Mouse (Mus musculus): Measurements from ENCODE around the gene 4930415O20Rik. TPM values are rescaled to one million over a fixed set of nuclear protein-coding genes. Genes with fewer than 3 reads are reported as not detected.

The 4930415O20Rik gene
- polyA plus RNA-seq, 1 experiment from 2014 or later, result not detected

- no peak overlapping the region for H3K27ac ChIP-seq (ENCODE audit: low read length)
These were observed 44.9 kb downstream of the 4930415O20Rik start for GRCm38 (mm10) chr15:98615751-98616150.

DNA sequence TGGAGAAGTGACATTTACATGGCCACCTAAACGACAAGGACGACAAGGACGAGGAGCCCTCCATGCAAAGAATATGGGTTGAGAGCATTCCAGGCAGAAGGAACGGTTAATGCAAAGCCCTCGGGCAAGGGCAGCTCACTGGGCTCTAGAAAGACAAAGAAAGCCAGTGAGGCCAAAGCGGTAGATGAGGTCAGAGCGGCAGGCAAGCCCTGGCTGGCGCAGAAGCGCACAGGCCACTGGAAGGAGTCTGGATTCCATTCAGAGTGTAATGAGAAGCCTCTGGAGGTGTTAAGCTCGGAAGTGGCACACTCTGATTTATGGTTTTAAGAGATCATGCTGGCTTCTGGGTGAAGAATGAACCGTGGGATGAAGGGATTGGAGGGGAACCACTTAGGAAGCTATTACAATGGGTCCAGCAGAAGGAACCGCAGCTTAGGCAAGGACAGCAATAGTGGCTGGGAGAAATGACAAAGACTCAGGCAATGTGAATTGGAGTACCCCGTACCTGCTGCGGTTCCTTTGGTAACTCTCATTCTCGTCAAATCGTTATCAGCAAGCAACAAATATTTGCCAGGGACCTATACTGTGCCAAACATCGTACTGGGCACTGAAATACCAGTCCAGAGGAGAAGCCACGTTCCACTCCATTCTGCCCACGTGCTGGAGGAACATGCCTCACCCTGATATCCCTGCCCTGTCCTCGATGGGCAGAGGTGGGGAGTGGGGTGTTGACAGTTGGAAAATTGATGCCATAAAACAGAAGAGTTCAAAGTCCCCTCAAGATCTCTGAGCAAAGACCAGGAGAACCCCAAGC is 45.8 kb downstream of the 4930415O20Rik start:
- WGBS, result 34% methylated on average over 20 of the region's 20 CpGs
- H3K9ac ChIP-seq (ENCODE audit: low read length), result 0 out of 2 replicates have a peak overlapping the region, but pooled peaks have one; percentile 36
- no peaks in the 10 kb centered on the region for H3K9me3 ChIP-seq (ENCODE audit: control insufficient read depth, low read length)
- peak overlapping the region; percentile 42; the same call in 1 of the 2 replicates for H3K4me2 ChIP-seq (ENCODE audit: low read depth, low read length)
- peak; percentile 65 for ATAC-seq (ENCODE audit: low read depth)
- no peaks in the 10 kb centered on the region for H3K27me3 ChIP-seq (ENCODE audit: control insufficient read depth, insufficient read depth, low read depth, low read length)
- H3K27ac ChIP-seq (ENCODE audit: low read length), result no peak overlapping the region
- H3K36me3 ChIP-seq (ENCODE audit: control insufficient read depth, insufficient read depth, low read length), result no peaks in the 10 kb centered on the region
- peaks cover 4% of the 10 kb centered on the region; the same call in 1 of the 2 replicates for H3K4me1 ChIP-seq (replicated peaks; ENCODE audit: control insufficient read depth, insufficient read depth, low read length)
- peak overlapping the region; percentile 9; the same call in 1 of the 2 replicates for H3K4me3 ChIP-seq (ENCODE audit: low read length)

More at GRCm38 (mm10) chr15:98615751-98616150, 44.9 kb downstream of the 4930415O20Rik start:
- Histone ChIP-seq H3K9ac (ENCODE audit: low read length) (no peak overlapping the region), H3K4me1 (replicated peaks; ENCODE audit: control insufficient read depth, insufficient read depth, low read length) (peaks cover 4% of the 10 kb centered on the region; the same call in 1 of the 2 replicates), H3K4me2 (ENCODE audit: low read depth, low read length) (no peak overlapping the region), H3K9me3 (ENCODE audit: control insufficient read depth, low read length) (no peaks in the 10 kb centered on the region), H3K27me3 (ENCODE audit: control insufficient read depth, insufficient read depth, low read depth, low read length) (no peaks in the 10 kb centered on the region), H3K4me3 (ENCODE audit: low read length) (no peak overlapping the region), H3K36me3 (ENCODE audit: control insufficient read depth, insufficient read depth, low read length) (no peaks in the 10 kb centered on the region)
- WGBS, result 72% methylated on average over 6 of the region's 6 CpGs
- no peak for ATAC-seq (ENCODE audit: low read depth)

DNA sequence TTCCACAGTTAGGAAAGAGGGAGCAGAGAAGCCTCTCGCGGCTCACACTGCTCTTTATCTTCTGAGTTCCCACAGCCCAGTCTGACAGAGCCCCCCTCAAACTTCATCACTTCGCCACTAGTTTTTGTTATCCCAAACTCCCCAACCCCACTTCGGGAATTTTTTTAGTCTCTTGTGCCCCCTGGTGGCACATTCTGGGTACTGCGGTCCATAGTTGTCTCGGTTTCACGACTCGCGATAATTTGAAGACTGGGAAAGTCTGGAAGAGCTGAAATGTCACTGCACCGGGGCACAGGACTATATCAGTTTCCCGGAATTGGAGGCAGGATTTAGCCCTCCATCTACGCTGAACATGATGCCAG is 46.4 kb downstream of the 4930415O20Rik start:
- Histone ChIP-seq H3K27ac (ENCODE audit: low read length) (no peak overlapping the region), H3K9me3 (ENCODE audit: control insufficient read depth, low read length) (no peaks in the 10 kb centered on the region), H3K27me3 (ENCODE audit: control insufficient read depth, insufficient read depth, low read depth, low read length) (0 out of 2 replicates have a peak, but pooled peaks cover under 1% of the 10 kb centered on the region), H3K36me3 (ENCODE audit: control insufficient read depth, insufficient read depth, low read length) (no peaks in the 10 kb centered on the region), H3K4me3 (ENCODE audit: low read length) (peak overlapping the region; percentile 9; the same call in 1 of the 2 replicates), H3K9ac (ENCODE audit: low read length) (peak overlapping the region; percentile 53), H3K4me2 (ENCODE audit: low read depth, low read length) (peak overlapping the region; percentile 42; the same call in 1 of the 2 replicates), H3K4me1 (replicated peaks; ENCODE audit: control insufficient read depth, insufficient read depth, low read length) (peaks cover 4% of the 10 kb centered on the region; the same call in 1 of the 2 replicates)
- ATAC-seq (ENCODE audit: low read depth), result peak; percentile 59
- under 1% methylated on average over 12 of the region's 12 CpGs for WGBS

GRCm38 (mm10) chr15:98622199-98622598 is 51.4 kb downstream of the 4930415O20Rik start:
- Histone ChIP-seq H3K9me3 (ENCODE audit: control insufficient read depth, low read length) (no peaks in the 10 kb centered on the region), H3K4me3 (ENCODE audit: low read length) (no peak overlapping the region), H3K9ac (ENCODE audit: low read length) (no peak overlapping the region), H3K27ac (ENCODE audit: low read length) (no peak overlapping the region), H3K36me3 (ENCODE audit: control insufficient read depth, insufficient read depth, low read length) (no peaks in the 10 kb centered on the region), H3K4me1 (replicated peaks; ENCODE audit: control insufficient read depth, insufficient read depth, low read length) (no peaks in the 10 kb centered on the region), H3K27me3 (ENCODE audit: control insufficient read depth, insufficient read depth, low read depth, low read length) (0 out of 2 replicates have a peak, but pooled peaks cover 2% of the 10 kb centered on the region), H3K4me2 (ENCODE audit: low read depth, low read length) (no peak overlapping the region)
- no peak for ATAC-seq (ENCODE audit: low read depth)
- WGBS, result 7% methylated on average over 7 of the region's 7 CpGs

GRCm38 (mm10) chr15:98622721-98623120 is 51.9 kb downstream of the 4930415O20Rik start:
- WGBS, result 23% methylated on average over 6 of the region's 6 CpGs
- Histone ChIP-seq H3K4me3 (ENCODE audit: low read length) (no peak overlapping the region), H3K4me1 (replicated peaks; ENCODE audit: control insufficient read depth, insufficient read depth, low read length) (no peaks in the 10 kb centered on the region), H3K36me3 (ENCODE audit: control insufficient read depth, insufficient read depth, low read length) (no peaks in the 10 kb centered on the region), H3K27me3 (ENCODE audit: control insufficient read depth, insufficient read depth, low read depth, low read length) (0 out of 2 replicates have a peak, but pooled peaks cover 2% of the 10 kb centered on the region), H3K9ac (ENCODE audit: low read length) (no peak overlapping the region), H3K27ac (ENCODE audit: low read length) (no peak overlapping the region), H3K9me3 (ENCODE audit: control insufficient read depth, low read length) (no peaks in the 10 kb centered on the region), H3K4me2 (ENCODE audit: low read depth, low read length) (no peak overlapping the region)
- ATAC-seq (ENCODE audit: low read depth), result no peak

GRCm38 (mm10) chr15:98623361-98623821 is 52.6 kb downstream of the 4930415O20Rik start:
- H3K9me3 ChIP-seq (ENCODE audit: control insufficient read depth, low read length), result no peaks in the 10 kb centered on the region
- no peak overlapping the region for H3K27ac ChIP-seq (ENCODE audit: low read length)
- ATAC-seq (ENCODE audit: low read depth), result no peak
- no peak overlapping the region for H3K9ac ChIP-seq (ENCODE audit: low read length)
- no peak overlapping the region for H3K4me2 ChIP-seq (ENCODE audit: low read depth, low read length)
- 0 out of 2 replicates have a peak, but pooled peaks cover 2% of the 10 kb centered on the region for H3K27me3 ChIP-seq (ENCODE audit: control insufficient read depth, insufficient read depth, low read depth, low read length)
- no peaks in the 10 kb centered on the region; the same call in 1 of the 2 replicates for H3K4me1 ChIP-seq (replicated peaks; ENCODE audit: control insufficient read depth, insufficient read depth, low read length)
- no peak overlapping the region for H3K4me3 ChIP-seq (ENCODE audit: low read length)
- 55% methylated on average over 5 of the region's 5 CpGs for WGBS
- H3K36me3 ChIP-seq (ENCODE audit: control insufficient read depth, insufficient read depth, low read length), result no peaks in the 10 kb centered on the region

- Histone ChIP-seq H3K36me3 (ENCODE audit: control insufficient read depth, insufficient read depth, low read length) (no peaks in the 10 kb centered on the region), H3K9me3 (ENCODE audit: control insufficient read depth, low read length) (no peaks in the 10 kb centered on the region), H3K9ac (ENCODE audit: low read length) (no peak overlapping the region), H3K4me2 (ENCODE audit: low read depth, low read length) (no peak overlapping the region), H3K27ac (ENCODE audit: low read length) (no peak overlapping the region), H3K27me3 (ENCODE audit: control insufficient read depth, insufficient read depth, low read depth, low read length) (peaks cover 5% of the 10 kb centered on the region; the same call in 1 of the 2 replicates), H3K4me1 (replicated peaks; ENCODE audit: control insufficient read depth, insufficient read depth, low read length) (peaks cover 8% of the 10 kb centered on the region), H3K4me3 (ENCODE audit: low read length) (no peak overlapping the region)
- no peak for ATAC-seq (ENCODE audit: low read depth)
- 36% methylated on average over 8 of the region's 8 CpGs for WGBS
These were observed 55.3 kb downstream of the 4930415O20Rik start for GRCm38 (mm10) chr15:98626078-98626477.

DNA sequence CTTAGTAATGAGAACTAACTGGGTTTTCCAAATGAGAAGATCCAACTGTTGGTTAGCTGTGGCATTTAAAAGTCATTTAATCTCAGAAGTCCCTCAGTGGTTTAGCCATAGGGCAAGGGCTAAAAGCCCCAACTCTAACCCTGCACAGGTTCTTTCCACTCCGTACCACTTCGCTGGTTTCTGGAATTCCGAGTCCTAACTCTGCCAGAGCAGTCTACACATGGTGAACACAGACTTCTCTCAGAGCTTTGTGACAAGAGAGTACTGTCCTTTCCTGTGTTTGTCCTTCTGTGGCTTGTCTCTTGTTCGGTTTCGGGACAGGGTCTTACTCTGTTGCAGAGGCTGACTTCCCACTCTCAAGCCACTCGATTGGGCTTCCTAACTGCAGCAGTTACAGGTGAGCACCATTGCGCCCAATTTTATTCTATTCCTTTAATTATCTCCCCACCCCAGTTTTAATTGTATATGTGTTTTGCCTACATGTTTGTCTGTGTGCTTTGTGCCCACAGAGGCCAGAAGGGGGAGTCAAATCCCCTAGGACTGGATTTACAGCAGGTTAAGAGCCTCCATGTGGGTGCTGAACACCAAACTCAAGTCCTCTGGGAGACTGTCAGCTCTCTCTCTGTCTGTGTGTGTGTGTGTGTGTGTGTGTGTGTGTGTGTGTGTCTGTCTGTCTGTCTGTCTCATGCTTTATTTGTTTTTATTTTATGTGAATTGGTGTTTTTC is 55.8 kb downstream of the 4930415O20Rik start:
- H3K27ac ChIP-seq (ENCODE audit: low read length), result no peak overlapping the region

More for the DNA sequence above, 55.8 kb downstream of the 4930415O20Rik start:
- Histone ChIP-seq H3K4me3 (ENCODE audit: low read length) (no peak overlapping the region), H3K36me3 (ENCODE audit: control insufficient read depth, insufficient read depth, low read length) (no peaks in the 10 kb centered on the region), H3K4me2 (ENCODE audit: low read depth, low read length) (no peak overlapping the region), H3K9ac (ENCODE audit: low read length) (no peak overlapping the region), H3K4me1 (replicated peaks; ENCODE audit: control insufficient read depth, insufficient read depth, low read length) (peaks cover 12% of the 10 kb centered on the region), H3K27me3 (ENCODE audit: control insufficient read depth, insufficient read depth, low read depth, low read length) (peaks cover 7% of the 10 kb centered on the region; the same call in 1 of the 2 replicates), H3K9me3 (ENCODE audit: control insufficient read depth, low read length) (no peaks in the 10 kb centered on the region)
- WGBS, result 74% methylated on average over 7 of the region's 7 CpGs
- ATAC-seq (ENCODE audit: low read depth), result no peak

Measured in lung, embryonic 16.5 days (tissue).